Mouse (Mus musculus): ENCODE measurements around the gene Itpr1.

Gene Itpr1

GRCm38 (mm10) chr6:108325948-108326411, 113.1 kb downstream of the Itpr1 start:
- no peak for DNase-seq (ENCODE audit: low spot score in 2 of 2)

- no peak for DNase-seq (ENCODE audit: low spot score in 2 of 2)
Observed at GRCm38 (mm10) chr6:108326751-108327161, 113.9 kb downstream of the Itpr1 start.

GRCm38 (mm10) chr6:108327561-108327960, 114.7 kb downstream of the Itpr1 start:
- no peak for DNase-seq (ENCODE audit: low spot score in 2 of 2)

GRCm38 (mm10) chr6:108328296-108328695, 115.4 kb downstream of the Itpr1 start:
- DNase-seq (ENCODE audit: low spot score in 2 of 2), result no peak

- DNase-seq (ENCODE audit: low spot score in 2 of 2), result peak in 1 of 2 experiments; percentile 35
Observed at GRCm38 (mm10) chr6:108330461-108330860, 117.6 kb downstream of the Itpr1 start.

GRCm38 (mm10) chr6:108331268-108331667, 118.4 kb downstream of the Itpr1 start:
- DNase-seq (ENCODE audit: low spot score in 2 of 2), result no peak

GRCm38 (mm10) chr6:108334059-108334458, 121.2 kb downstream of the Itpr1 start:
- DNase-seq (ENCODE audit: low spot score in 2 of 2), result no peak

GRCm38 (mm10) chr6:108335202-108335823, 122.4 kb downstream of the Itpr1 start:
- DNase-seq (ENCODE audit: low spot score in 2 of 2), result no peak

- no peak for DNase-seq (ENCODE audit: low spot score in 2 of 2)
Observed at GRCm38 (mm10) chr6:108336506-108336905, 123.6 kb downstream of the Itpr1 start.

GRCm38 (mm10) chr6:108337289-108337688, 124.4 kb downstream of the Itpr1 start:
- DNase-seq (ENCODE audit: low spot score in 2 of 2), result peak in 1 of 2 experiments; percentile 73

GRCm38 (mm10) chr6:108338362-108338761, 125.5 kb downstream of the Itpr1 start:
- DNase-seq (ENCODE audit: low spot score in 2 of 2), result no peak

- DNase-seq (ENCODE audit: low spot score in 2 of 2), result no peak
Observed at GRCm38 (mm10) chr6:108342989-108343388, 130.1 kb downstream of the Itpr1 start.

- DNase-seq (ENCODE audit: low spot score in 2 of 2), result no peak
Observed at GRCm38 (mm10) chr6:108343781-108344310, 130.9 kb downstream of the Itpr1 start.

GRCm38 (mm10) chr6:108350801-108351200, 137.9 kb downstream of the Itpr1 start:
- DNase-seq (ENCODE audit: low spot score in 2 of 2), result no peak

- no peak for DNase-seq (ENCODE audit: low spot score in 2 of 2)
Observed at GRCm38 (mm10) chr6:108351998-108352397, 139.1 kb downstream of the Itpr1 start.

- no peak for DNase-seq (ENCODE audit: low spot score in 2 of 2)
Observed at GRCm38 (mm10) chr6:108367412-108367811, 154.5 kb downstream of the Itpr1 start.

GRCm38 (mm10) chr6:108369031-108369430, 156.1 kb downstream of the Itpr1 start:
- DNase-seq (ENCODE audit: low spot score in 2 of 2), result no peak

- no peak for DNase-seq (ENCODE audit: low spot score in 2 of 2)
Observed at GRCm38 (mm10) chr6:108371347-108371893, 158.5 kb downstream of the Itpr1 start.

- no peak for DNase-seq (ENCODE audit: low spot score in 2 of 2)
Observed at GRCm38 (mm10) chr6:108374019-108374418, 161.1 kb downstream of the Itpr1 start.

- DNase-seq (ENCODE audit: low spot score in 2 of 2), result no peak
Observed at GRCm38 (mm10) chr6:108379041-108379440, 166.1 kb downstream of the Itpr1 start.

GRCm38 (mm10) chr6:108380209-108380608, 167.3 kb downstream of the Itpr1 start:
- no peak for DNase-seq (ENCODE audit: low spot score in 2 of 2)

GRCm38 (mm10) chr6:108390624-108391324, 177.9 kb downstream of the Itpr1 start:
- no peak for DNase-seq (ENCODE audit: low spot score in 2 of 2)

GRCm38 (mm10) chr6:108393131-108393530, 180.2 kb downstream of the Itpr1 start:
- no peak for DNase-seq (ENCODE audit: low spot score in 2 of 2)

Measured in frontal cortex, postnatal 36 days (tissue).